Mouse (Mus musculus): ENCODE data around the gene Rora.

Rora gene

GRCm38 (mm10) chr9:69165096-69165836, 511.7 kb downstream of the Rora start:
- DNase-seq = no peak

- DNase-seq = peak; percentile 76
Measured at GRCm38 (mm10) chr9:69174061-69174460, 520.5 kb downstream of the Rora start.

GRCm38 (mm10) chr9:69174527-69175116, 521.0 kb downstream of the Rora start:
- peak; percentile 61 for DNase-seq

GRCm38 (mm10) chr9:69176988-69177387, 523.4 kb downstream of the Rora start:
- DNase-seq = no peak

- no peak for DNase-seq
Measured at GRCm38 (mm10) chr9:69179224-69179623, 525.6 kb downstream of the Rora start.

- peak; percentile 53 for DNase-seq
Measured at GRCm38 (mm10) chr9:69180961-69181360, 527.4 kb downstream of the Rora start.

- DNase-seq = peak; percentile 84
Measured at GRCm38 (mm10) chr9:69181411-69181810, 527.8 kb downstream of the Rora start.

GRCm38 (mm10) chr9:69183888-69184287, 530.3 kb downstream of the Rora start:
- DNase-seq = peak; percentile 82

GRCm38 (mm10) chr9:69190726-69191125, 537.1 kb downstream of the Rora start:
- DNase-seq = no peak

GRCm38 (mm10) chr9:69192446-69192845, 538.9 kb downstream of the Rora start:
- DNase-seq = no peak

GRCm38 (mm10) chr9:69194638-69195605, 541.3 kb downstream of the Rora start:
- DNase-seq = peak; percentile 83

- no peak for DNase-seq
Measured at GRCm38 (mm10) chr9:69213796-69214195, 560.2 kb downstream of the Rora start.

GRCm38 (mm10) chr9:69224841-69225240, 571.3 kb downstream of the Rora start:
- DNase-seq = no peak

GRCm38 (mm10) chr9:69226424-69226823, 572.8 kb downstream of the Rora start:
- no peak for DNase-seq

- no peak for DNase-seq
Measured at GRCm38 (mm10) chr9:69227806-69228205, 574.2 kb downstream of the Rora start.

GRCm38 (mm10) chr9:69229935-69230334, 576.3 kb downstream of the Rora start:
- DNase-seq = no peak

- no peak for DNase-seq
Measured at GRCm38 (mm10) chr9:69234526-69234925, 580.9 kb downstream of the Rora start.

- DNase-seq = no peak
Measured at GRCm38 (mm10) chr9:69237316-69237715, 583.7 kb downstream of the Rora start.

GRCm38 (mm10) chr9:69242538-69242937, 589.0 kb downstream of the Rora start:
- peak; percentile 21 for DNase-seq

GRCm38 (mm10) chr9:69243626-69244025, 590.0 kb downstream of the Rora start:
- no peak for DNase-seq

GRCm38 (mm10) chr9:69246225-69246624, 592.6 kb downstream of the Rora start:
- no peak for DNase-seq

GRCm38 (mm10) chr9:69249586-69249985, 596.0 kb downstream of the Rora start:
- no peak for DNase-seq

GRCm38 (mm10) chr9:69250326-69250725, 596.7 kb downstream of the Rora start:
- DNase-seq = no peak

All from kidney, adult 9 months (tissue).